19 mouse cellular contexts compared by ENCODE assay signal in the genomic region with DNA sequence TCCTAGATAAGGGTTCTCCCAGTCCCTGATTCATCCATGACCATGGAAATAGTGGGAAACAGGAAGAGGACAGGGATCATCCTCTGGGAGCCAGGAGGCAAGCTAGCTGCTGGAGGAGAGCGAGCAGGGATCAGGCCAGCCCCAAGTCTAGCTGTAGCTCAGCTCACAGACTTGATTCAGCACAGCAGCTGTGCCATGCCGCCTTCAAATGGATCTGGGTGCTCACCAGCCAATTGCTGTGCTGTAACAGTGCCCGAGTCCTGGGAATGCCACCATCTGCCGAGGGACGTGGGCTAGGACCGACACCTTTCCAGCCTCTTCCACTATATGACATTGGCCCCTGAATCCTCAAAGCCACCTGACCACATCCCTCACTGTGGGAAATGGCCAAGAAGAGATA. TPM values are rescaled to one million over a fixed set of nuclear protein-coding genes. Genes with fewer than 3 reads are reported as not detected.
DNase-seq lines count a peak whose midpoint lies in the region; ATAC-seq and TF ChIP-seq lines count a peak whose summit lies in the region.
"Had no signal": no experiment of that assay in that cellular context is flagged by ENCODE, and none has a peak within 500 bp of the region (broad histone marks: within the 10 kb centered on the region; RNA-seq: fewer than 3 reads in every experiment).

No protein-coding gene starts in this region.

- peaks cover 31% of the 10 kb centered on the region for H3K4me1 ChIP-seq in heart, embryonic 15.5 days (replicated peaks)

- intact Hi-C loops in heart, postnatal 14 days (cut with DNase I): loop anchor here (2.0 kb wide), 1 partner anchor 15 kb away; no protein-coding TSS in a partner anchor
- intact Hi-C loops in left cerebral cortex, adult 2 months (cut with DNase I): no loop called here
- intact Hi-C loops in left cerebral cortex, postnatal 10 days (cut with DNase I): no loop called here

- 87% methylated on average over 6 of the region's 6 CpGs for WGBS in heart, embryonic 15.5 days

- no peak overlapping the region for H3K4me2 ChIP-seq in heart, embryonic 15.5 days
- H3K4me2 ChIP-seq: hindbrain, embryonic 15.5 days; limb, embryonic 13.5 days; midbrain, embryonic 15.5 days had no signal

- DNase-seq in cerebellum, postnatal 25 days: peak; percentile 32 to 39
- DNase-seq in cerebellum, postnatal 36 days: no peak
- no peak for DNase-seq in heart, postnatal 14 days
- DNase-seq in left cerebral cortex, adult 2 months (ENCODE audit: extremely low spot score in 1 of 2, low spot score in 2 of 2): peak in 1 of 2 experiments; percentile 43
- DNase-seq in left cerebral cortex, postnatal 10 days (ENCODE audit: extremely low spot score in 1 of 2, low spot score in 2 of 2): no peak
- DNase-seq in frontal cortex, postnatal 36 days (ENCODE audit: low spot score in 2 of 2): peak; percentile 45 to 63
- DNase-seq in spleen, postnatal 36 days (ENCODE audit: low spot score in 2 of 2): no peak
- DNase-seq: cerebellum, adult 9-10 months; kidney, adult 18-20 months; liver, postnatal 0 days had no signal

- H3K27me3 ChIP-seq in heart, embryonic 15.5 days: no peaks in the 10 kb centered on the region; the same call in 1 of the 2 replicates
- H3K27me3 ChIP-seq: hindbrain, embryonic 15.5 days; limb, embryonic 13.5 days; midbrain, embryonic 15.5 days; Patski had no signal

- 0 out of 2 replicates have a peak, but pooled peaks cover 3% of the 10 kb centered on the region for H3K36me3 ChIP-seq in heart, embryonic 15.5 days
- H3K36me3 ChIP-seq: hindbrain, embryonic 15.5 days; limb, embryonic 13.5 days; midbrain, embryonic 15.5 days had no signal

- H3K4me3 ChIP-seq in heart, embryonic 15.5 days: no peak overlapping the region
- H3K4me3 ChIP-seq in left cerebral cortex, adult 2 months: no peak overlapping the region
- H3K4me3 ChIP-seq: hindbrain, embryonic 15.5 days; limb, embryonic 13.5 days; midbrain, embryonic 15.5 days had no signal

- no peaks in the 10 kb centered on the region for H3K9me3 ChIP-seq in heart, embryonic 15.5 days (replicated peaks)
- H3K9me3 ChIP-seq: hindbrain, embryonic 15.5 days; limb, embryonic 13.5 days; midbrain, embryonic 15.5 days had no signal

- H3K27ac ChIP-seq in heart, embryonic 15.5 days: 0 out of 2 replicates have a peak overlapping the region, but pooled peaks have one; percentile 81
- peak overlapping the region; percentile 75 for H3K27ac ChIP-seq in left cerebral cortex, adult 2 months
- H3K27ac ChIP-seq: hindbrain, embryonic 15.5 days; limb, embryonic 13.5 days; macrophage had no signal

- no peak overlapping the region for H3K9ac ChIP-seq in heart, embryonic 15.5 days
- H3K9ac ChIP-seq: hindbrain, embryonic 15.5 days; limb, embryonic 13.5 days; liver, postnatal 0 days; midbrain, embryonic 15.5 days had no signal

- TF ChIP-seq CTCF in left cerebral cortex, adult 2 months (IDR thresholded peaks at IDR 0.05): no peak

- ATAC-seq in heart, embryonic 15.5 days (replicated peaks; ENCODE audit: insufficient number of reproducible peaks, insufficient read depth, low FRiP score, low read depth): no peak
- ATAC-seq: liver, postnatal 0 days; midbrain, embryonic 15.5 days; Patski had no signal

RNA-seq across cellular contexts. Expression of gene 2900026A02Rik, which starts 25.1 kb away (rescaled TPM):
- polyA plus RNA-seq in heart, embryonic 15.5 days (2015; fragmentation: Nextera tagmentation; extraction: Ambion mirVana): 14.1 and 17.4 TPM in 2 replicates
- total RNA-seq in heart, postnatal 14 days (2021): 10 to 100 TPM; 33.9 to 35.3 TPM
- 10 to 100 TPM; 39.6 to 45.1 TPM for total RNA-seq in left cerebral cortex, adult 2 months (2021)
- 10 to 100 TPM; 63.4 to 65.6 TPM for total RNA-seq in left cerebral cortex, postnatal 10 days (2021)

RNA-seq across cellular contexts. Expression of gene Tmem211, which starts 30.8 kb away (rescaled TPM):
- not detected in 2 replicates for polyA plus RNA-seq in heart, embryonic 15.5 days (2015; fragmentation: Nextera tagmentation; extraction: Ambion mirVana)
- not detected for total RNA-seq in heart, postnatal 14 days (2021)
- not detected for total RNA-seq in left cerebral cortex, adult 2 months (2021)
- not detected for total RNA-seq in left cerebral cortex, postnatal 10 days (2021)
- total RNA-seq: gastrocnemius, adult 18-20 months had no signal
- polyA plus RNA-seq: hindbrain, embryonic 15.5 days; large intestine, adult 2 months; limb, embryonic 13.5 days; liver, postnatal 0 days; macrophage; neural tube, embryonic 11.5 days; Patski had no signal

Comparison
In these comparisons a context has a peak if more than half of its experiments do, and no peak if none do; other contexts are left out.
1. DNase-seq: peak in cerebellum, postnatal 25 days (2 of 2) and frontal cortex, postnatal 36 days (2 of 2); none in cerebellum, postnatal 36 days (0 of 2), heart, postnatal 14 days (0 of 2), left cerebral cortex, postnatal 10 days (0 of 2) and spleen, postnatal 36 days (0 of 2).